Mouse (Mus musculus) limb, embryonic 12.5 days (tissue): ENCODE data around the gene Sstr3. TPM values are rescaled to one million over a fixed set of nuclear protein-coding genes. Genes with fewer than 3 reads are reported as not detected.

Source experiments
- ATAC-seq: fragments of 200-750 bp; cut with Nextera tagmentation; 2 replicates; pipeline ENCODE4 v1.8.0; 2017; ENCODE audit warnings: low read depth, moderate TSS enrichment; ENCODE audit not compliant: insufficient number of reproducible peaks, insufficient read depth, low FRiP score, low TSS enrichment
- H3K27ac ChIP-seq: fragments of 300-500 bp; sonication (generic); 2 replicates; pipeline ENCODE4 v1.5.1; 2016; ENCODE audit warnings: mild to moderate bottlenecking, moderate library complexity
- H3K27me3 ChIP-seq: fragments of 300-500 bp; sonication (generic); 2 replicates; pipeline ENCODE4 v1.6.1; 2016; ENCODE audit warnings: mild to moderate bottlenecking, moderate library complexity
- H3K36me3 ChIP-seq: fragments of 300-500 bp; sonication (generic); 2 replicates; pipeline ENCODE4 v1.6.1; 2016; ENCODE audit warnings: mild to moderate bottlenecking, moderate library complexity
- H3K4me1 ChIP-seq: fragments of 300-500 bp; sonication (generic); replicated peaks from 2 replicates; pipeline ENCODE4 v1.6.1; 2016
- H3K4me2 ChIP-seq: fragments of 300-500 bp; sonication (generic); 2 replicates; pipeline ENCODE4 v1.6.1; 2016; ENCODE audit warnings: mild to moderate bottlenecking, moderate library complexity
- H3K4me3 ChIP-seq: fragments of 300-500 bp; sonication (generic); replicated peaks from 2 replicates; pipeline ENCODE4 v1.5.1; 2016; ENCODE audit warnings: mild to moderate bottlenecking
- H3K9ac ChIP-seq: fragments of 300-500 bp; sonication (generic); replicated peaks from 2 replicates; pipeline ENCODE4 v1.6.1; 2016; ENCODE audit warnings: mild to moderate bottlenecking, moderate library complexity
- H3K9me3 ChIP-seq: fragments of 300-500 bp; sonication (generic); 2 replicates; pipeline ENCODE4 v1.6.1; 2016; ENCODE audit warnings: mild to moderate bottlenecking, moderate library complexity
- WGBS: fragments of 180-500 bp; shearing (Covaris S2); methylation state at CpG from one replicate; pipeline ENCODE4 v1.1.7; 2016; 5-methylcytosine and 5-hydroxymethylcytosine counted together
- polyA plus RNA-seq: library from polyadenylated mRNA; unstranded; fragments of >200 nt; fragmentation: Nextera tagmentation; extraction: Ambion mirVana; gene quantifications from 2 replicates; pipeline ENCODE4 v1.2.1, GENCODE M21; 2016

Gene Sstr3
- polyA plus RNA-seq, 1 experiment from 2014 or later = 0.05 TPM

DNA sequence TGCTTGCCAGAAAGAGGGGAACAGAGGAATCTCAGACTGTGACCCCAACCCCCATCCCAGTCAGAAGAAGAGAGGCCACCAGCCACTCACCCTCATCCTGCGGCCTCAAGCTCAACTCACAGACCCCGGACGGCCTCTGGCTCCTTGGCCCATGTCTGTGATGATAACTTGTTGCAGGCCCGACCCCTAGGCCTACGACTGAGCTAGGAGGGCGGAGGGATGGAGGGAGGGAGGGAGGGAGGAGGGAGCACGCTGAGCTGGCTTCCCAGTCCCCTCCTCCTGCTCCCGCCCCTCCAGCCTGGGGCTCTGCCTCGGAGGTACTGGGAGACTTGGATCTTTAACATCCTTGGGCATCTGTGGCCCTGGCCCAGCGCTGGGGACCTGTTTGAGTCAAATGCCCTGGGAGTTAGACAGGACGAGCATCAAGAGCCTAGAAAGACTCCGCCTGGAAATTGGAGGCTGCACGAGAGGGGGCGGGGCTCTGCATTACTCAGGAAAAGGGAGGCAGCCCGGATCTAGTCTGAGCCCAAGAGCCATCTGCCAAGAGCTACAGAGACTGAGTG is 15.0 kb downstream of the Sstr3 start:
- ATAC-seq = 0 out of 2 replicates have a peak, but pooled peaks have one; percentile 17
- 0% methylated on average over 13 of the region's 15 CpGs for WGBS
- no peaks in the 10 kb centered on the region for H3K9me3 ChIP-seq
- H3K27me3 ChIP-seq = no peaks in the 10 kb centered on the region
- peak overlapping the region; percentile 37 for H3K4me3 ChIP-seq
- H3K4me2 ChIP-seq = peak overlapping the region; percentile 67
- H3K27ac ChIP-seq = peak overlapping the region; percentile 84
- peak overlapping the region; percentile 65 for H3K9ac ChIP-seq
- H3K36me3 ChIP-seq = peaks cover 6% of the 10 kb centered on the region; the same call in 1 of the 2 replicates
- H3K4me1 ChIP-seq = peaks cover 38% of the 10 kb centered on the region

DNA sequence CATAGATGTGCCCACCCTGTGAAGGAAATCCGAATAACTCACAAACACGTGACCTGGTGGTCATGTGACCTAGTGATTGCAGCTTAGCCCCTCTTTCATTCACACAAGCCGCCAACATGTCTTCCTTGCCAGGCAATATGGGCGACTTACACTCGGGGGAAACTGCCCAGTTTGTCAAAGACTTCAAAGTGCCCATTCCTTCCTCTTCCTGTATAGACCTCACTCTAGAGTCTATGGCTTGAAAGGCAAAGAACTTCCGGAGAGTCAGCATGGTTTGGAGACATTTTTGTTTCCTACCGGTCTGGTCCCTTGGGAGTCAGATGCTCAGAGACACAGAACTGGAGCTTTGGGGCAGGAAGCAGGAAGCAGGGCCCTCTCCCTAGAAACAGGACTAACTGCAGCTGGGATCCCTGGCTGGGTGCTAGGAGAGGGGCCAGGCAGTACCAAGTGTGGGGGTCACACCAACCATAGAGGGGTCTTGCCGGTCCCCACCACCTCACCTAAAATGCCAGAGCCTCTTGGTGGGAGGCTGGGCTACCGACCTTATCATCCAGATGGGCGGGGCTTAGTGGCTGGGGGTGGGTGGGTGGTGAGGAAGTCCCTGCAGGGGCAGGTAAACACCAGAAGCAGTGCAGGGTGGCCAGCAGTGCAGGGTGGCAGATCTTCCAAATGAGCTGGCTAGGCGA is 15.6 kb downstream of the Sstr3 start:
- Histone ChIP-seq H3K27ac (peak overlapping the region; percentile 84), H3K4me3 (peak overlapping the region; percentile 37), H3K27me3 (no peaks in the 10 kb centered on the region), H3K36me3 (peaks cover 6% of the 10 kb centered on the region; the same call in 1 of the 2 replicates), H3K9me3 (no peaks in the 10 kb centered on the region), H3K4me2 (peak overlapping the region; percentile 67), H3K9ac (peak overlapping the region; percentile 65), H3K4me1 (peaks cover 38% of the 10 kb centered on the region)
- peak; percentile 14; the same call in 1 of the 2 replicates for ATAC-seq
- WGBS = 53% methylated on average over 11 of the region's 11 CpGs

DNA sequence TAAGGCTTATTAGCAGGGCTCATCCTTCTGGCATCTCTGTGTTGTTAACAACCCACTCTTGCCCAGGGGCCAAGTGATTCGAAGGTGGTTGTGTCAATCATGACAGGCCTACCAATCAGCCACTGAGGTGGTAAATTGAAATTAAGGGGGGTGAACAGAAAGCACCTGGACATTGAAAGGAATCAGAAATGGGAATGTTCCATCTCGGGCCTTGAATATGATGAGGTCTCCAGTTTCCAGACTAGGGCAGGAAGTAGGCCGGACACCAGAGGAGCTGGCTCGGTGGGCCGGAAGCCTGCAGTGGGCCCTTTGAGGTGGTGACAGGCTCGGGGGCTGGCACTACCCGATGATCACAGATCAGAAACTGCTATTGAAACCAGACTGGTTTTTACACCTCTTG is 16.5 kb downstream of the Sstr3 start:
- Histone ChIP-seq H3K4me2 (peak overlapping the region; percentile 67; the same call in 1 of the 2 replicates), H3K4me1 (peaks cover 38% of the 10 kb centered on the region), H3K36me3 (peaks cover 6% of the 10 kb centered on the region; the same call in 1 of the 2 replicates), H3K9ac (no peak overlapping the region), H3K27ac (no peak overlapping the region), H3K27me3 (no peaks in the 10 kb centered on the region), H3K9me3 (no peaks in the 10 kb centered on the region), H3K4me3 (no peak overlapping the region)
- no peak for ATAC-seq
- 73% methylated on average over 7 of the region's 7 CpGs for WGBS

- no peak overlapping the region for H3K4me2 ChIP-seq
- H3K27ac ChIP-seq = no peak overlapping the region
- peaks cover 6% of the 10 kb centered on the region; the same call in 1 of the 2 replicates for H3K36me3 ChIP-seq
- no peak for ATAC-seq
- WGBS = 91% methylated on average over 5 of the region's 5 CpGs
- H3K9me3 ChIP-seq = no peaks in the 10 kb centered on the region
- no peaks in the 10 kb centered on the region for H3K27me3 ChIP-seq
- H3K9ac ChIP-seq = no peak overlapping the region
- peaks cover 20% of the 10 kb centered on the region for H3K4me1 ChIP-seq
- no peak overlapping the region for H3K4me3 ChIP-seq
These were observed 20.3 kb downstream of the Sstr3 start for GRCm38 (mm10) chr15:78524163-78524562.

- no peak for ATAC-seq
- no peaks in the 10 kb centered on the region for H3K9me3 ChIP-seq
- no peak overlapping the region for H3K4me3 ChIP-seq
- no peak overlapping the region for H3K27ac ChIP-seq
- no peak overlapping the region for H3K9ac ChIP-seq
- peaks cover 6% of the 10 kb centered on the region; the same call in 1 of the 2 replicates for H3K36me3 ChIP-seq
- WGBS = 82% methylated on average over 6 of the region's 6 CpGs
- no peak overlapping the region for H3K4me2 ChIP-seq
- H3K27me3 ChIP-seq = no peaks in the 10 kb centered on the region
- H3K4me1 ChIP-seq = peaks cover 14% of the 10 kb centered on the region
These were observed 22.6 kb downstream of the Sstr3 start for GRCm38 (mm10) chr15:78521892-78522291.

DNA sequence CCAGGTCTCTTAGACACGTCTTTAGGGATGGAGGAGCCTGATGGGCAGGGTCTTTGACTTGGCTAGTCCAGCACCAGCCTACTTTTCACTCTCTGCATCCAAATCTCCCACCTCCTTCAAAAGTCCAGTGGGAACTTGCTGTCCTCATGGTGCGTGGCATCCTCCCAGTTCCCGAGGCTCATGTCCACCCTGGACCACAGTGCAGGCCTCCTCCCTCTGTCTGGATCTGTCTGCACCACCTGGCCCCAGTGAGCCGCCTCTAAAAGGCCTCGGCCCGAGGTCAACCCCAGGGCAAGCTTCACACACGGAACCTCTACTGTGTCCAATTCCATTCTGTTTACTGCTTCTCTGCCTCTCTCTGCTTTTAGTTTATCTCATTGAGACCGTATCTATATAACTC is 23.2 kb downstream of the Sstr3 start:
- Histone ChIP-seq H3K9ac (no peak overlapping the region), H3K36me3 (peaks cover 6% of the 10 kb centered on the region; the same call in 1 of the 2 replicates), H3K27ac (no peak overlapping the region), H3K4me2 (no peak overlapping the region), H3K4me3 (no peak overlapping the region), H3K9me3 (no peaks in the 10 kb centered on the region), H3K4me1 (peaks cover 14% of the 10 kb centered on the region), H3K27me3 (no peaks in the 10 kb centered on the region)
- no peak for ATAC-seq
- 68% methylated on average over 8 of the region's 8 CpGs for WGBS

GRCm38 (mm10) chr15:78520112-78520715 is 24.3 kb downstream of the Sstr3 start:
- Histone ChIP-seq H3K36me3 (peaks cover 6% of the 10 kb centered on the region; the same call in 1 of the 2 replicates), H3K27me3 (no peaks in the 10 kb centered on the region), H3K4me2 (no peak overlapping the region), H3K4me1 (peaks cover 22% of the 10 kb centered on the region), H3K9me3 (no peaks in the 10 kb centered on the region), H3K4me3 (no peak overlapping the region), H3K9ac (no peak overlapping the region), H3K27ac (no peak overlapping the region)
- ATAC-seq = no peak
- 66% methylated on average over 13 of the region's 13 CpGs for WGBS

DNA sequence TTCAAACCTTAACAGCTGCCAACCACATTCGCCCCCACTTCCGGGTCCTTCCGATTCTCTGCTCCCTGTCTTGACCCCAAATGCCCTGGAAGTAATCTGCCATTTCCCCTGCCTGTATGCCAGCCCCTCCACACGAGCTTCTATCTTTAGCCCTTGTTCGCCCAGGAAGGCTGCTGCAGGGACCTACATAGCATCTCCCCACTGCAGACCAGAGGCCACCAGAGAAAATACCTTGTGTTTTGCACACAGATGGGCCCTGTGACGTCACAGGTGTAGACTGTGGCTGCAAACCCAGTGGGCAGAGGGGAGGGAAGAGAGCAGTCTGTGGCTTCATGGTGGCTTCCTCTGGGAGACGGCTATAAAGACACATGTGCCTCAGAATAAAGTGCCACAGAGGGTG is 26.3 kb downstream of the Sstr3 start:
- 46% methylated on average over 7 of the region's 7 CpGs for WGBS
- no peak overlapping the region; the same call in 1 of the 2 replicates for H3K9ac ChIP-seq
- ATAC-seq = no peak
- H3K4me3 ChIP-seq = no peak overlapping the region
- no peak overlapping the region for H3K4me2 ChIP-seq
- no peaks in the 10 kb centered on the region for H3K27me3 ChIP-seq
- H3K4me1 ChIP-seq = peaks cover 33% of the 10 kb centered on the region
- no peak overlapping the region for H3K27ac ChIP-seq
- no peaks in the 10 kb centered on the region for H3K36me3 ChIP-seq
- H3K9me3 ChIP-seq = no peaks in the 10 kb centered on the region

- Histone ChIP-seq H3K27ac (no peak overlapping the region), H3K9me3 (no peaks in the 10 kb centered on the region)
- 75% methylated on average over 6 of the region's 6 CpGs for WGBS
These were observed 28.7 kb downstream of the Sstr3 start for GRCm38 (mm10) chr15:78515759-78516158.

DNA sequence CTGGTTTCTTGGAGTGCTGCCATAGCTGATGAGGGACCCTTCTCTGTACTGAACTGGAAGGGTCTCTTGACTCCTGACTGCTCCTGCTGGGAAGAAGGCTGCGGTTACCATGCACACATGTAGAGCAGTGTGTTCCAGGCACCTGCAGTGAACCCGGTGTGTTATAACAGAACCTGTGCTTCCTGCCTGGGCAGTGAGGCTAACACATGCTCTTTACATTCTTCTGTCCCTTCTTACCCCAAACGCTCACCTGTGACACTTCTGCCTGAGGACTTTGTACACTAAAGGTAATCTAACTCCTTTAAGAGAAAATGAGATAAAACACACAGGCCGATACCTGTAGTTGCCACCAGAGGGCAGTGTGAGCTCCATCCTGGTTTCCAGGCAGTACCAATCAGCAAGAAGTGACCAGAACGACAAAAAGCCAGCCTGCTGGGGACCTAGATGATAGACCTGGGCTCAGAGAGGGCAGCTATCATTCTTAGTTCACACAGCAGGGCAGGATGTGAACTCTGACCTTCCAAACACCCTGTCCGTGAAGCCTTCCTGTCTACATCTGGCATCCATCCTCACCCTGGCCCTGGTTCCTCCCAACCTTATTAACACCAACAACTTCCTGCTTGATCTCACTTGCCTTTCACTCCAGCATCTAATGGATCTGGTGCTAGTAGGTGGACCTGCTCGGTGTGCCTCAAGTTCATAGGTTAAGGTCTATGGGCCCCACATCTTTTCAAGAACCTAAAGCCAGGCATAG is 29.9 kb downstream of the Sstr3 start:
- Histone ChIP-seq H3K27ac (peak overlapping the region; percentile 58; the same call in 1 of the 2 replicates), H3K27me3 (no peaks in the 10 kb centered on the region), H3K36me3 (no peaks in the 10 kb centered on the region), H3K9ac (no peak overlapping the region), H3K9me3 (no peaks in the 10 kb centered on the region), H3K4me1 (peaks cover 35% of the 10 kb centered on the region), H3K4me2 (no peak overlapping the region), H3K4me3 (no peak overlapping the region)
- 24% methylated on average over 7 of the region's 7 CpGs for WGBS
- no peak for ATAC-seq

More at GRCm38 (mm10) chr15:78515759-78516158, 28.7 kb downstream of the Sstr3 start:
- Histone ChIP-seq H3K27me3 (no peaks in the 10 kb centered on the region), H3K36me3 (no peaks in the 10 kb centered on the region), H3K4me3 (no peak overlapping the region), H3K4me2 (no peak overlapping the region), H3K4me1 (peaks cover 33% of the 10 kb centered on the region), H3K9ac (no peak overlapping the region)
- no peak for ATAC-seq

DNA sequence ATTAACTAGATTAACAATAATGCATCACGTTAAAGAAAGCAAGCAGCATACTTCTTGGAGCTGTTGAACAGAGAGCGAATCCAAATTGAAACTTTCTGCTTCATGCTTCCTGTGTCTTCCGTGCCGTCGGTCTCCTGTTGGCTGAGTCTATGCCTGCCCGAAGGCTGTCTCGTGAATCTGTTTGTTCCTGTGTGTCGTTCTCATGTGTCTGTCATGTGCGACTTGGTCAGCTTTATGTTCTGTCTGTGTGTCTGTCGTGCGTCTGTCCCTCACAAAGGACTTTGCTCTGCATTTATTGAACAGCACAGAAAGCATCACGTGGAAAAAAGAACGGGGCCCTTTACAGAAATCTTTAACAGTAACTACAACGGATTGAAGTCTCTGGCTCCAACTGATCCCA is 31.5 kb downstream of the Sstr3 start:
- Histone ChIP-seq H3K27me3 (no peaks in the 10 kb centered on the region), H3K4me2 (no peak overlapping the region), H3K4me3 (no peak overlapping the region), H3K4me1 (peaks cover 30% of the 10 kb centered on the region), H3K27ac (no peak overlapping the region), H3K36me3 (no peaks in the 10 kb centered on the region), H3K9ac (no peak overlapping the region), H3K9me3 (no peaks in the 10 kb centered on the region)
- no peak for ATAC-seq
- WGBS = 88% methylated on average over 14 of the region's 14 CpGs
